ENCODE assay signal across 8 mouse cellular contexts in the genomic region with DNA sequence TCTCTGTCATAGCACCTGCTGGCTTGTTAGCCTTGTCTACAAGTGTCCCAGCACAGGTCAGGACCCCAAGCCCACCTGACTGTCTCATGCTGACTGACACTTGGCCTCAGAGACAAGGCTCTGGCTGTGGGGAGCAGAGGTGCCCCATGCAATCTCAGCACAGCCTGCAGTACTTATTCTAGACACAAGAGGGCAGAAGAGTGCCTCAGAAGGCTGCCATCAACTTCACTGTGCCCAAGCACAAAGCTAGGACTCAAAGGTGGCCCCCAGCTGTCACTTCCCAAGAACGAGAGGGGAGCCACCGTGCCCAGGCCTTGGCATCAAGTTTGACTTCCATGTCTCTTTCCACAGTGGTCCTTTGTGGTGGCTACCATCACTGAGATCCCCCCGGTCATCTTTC. TPM values are rescaled to one million over a fixed set of nuclear protein-coding genes. Genes with fewer than 3 reads are reported as not detected.
DNase-seq lines count a peak whose midpoint lies in the region; ATAC-seq and TF ChIP-seq lines count a peak whose summit lies in the region.

No protein-coding gene starts in this region.

- no peak overlapping the region for H3K9ac ChIP-seq in neural tube, embryonic 15.5 days (replicated peaks)

- TF ChIP-seq POLR2A in cortical plate, adult 2 months (IDR thresholded peaks at IDR 0.05; ENCODE audit: extremely low read depth, insufficient read depth, low read length): no peak

- DNase-seq in CD4-positive helper T cell, adult 2 months (ENCODE audit: low read depth, low spot score): peak; percentile 48
- DNase-seq in adrenal gland, adult 18-20 months (ENCODE audit: low spot score in 2 of 2): peak; percentile 68 to 70
- peak; percentile 45 for DNase-seq in gastrocnemius, postnatal 25 days
- DNase-seq in layer of hippocampus, adult 11-12 months (ENCODE audit: low spot score): peak; percentile 86
- peak; percentile 44 to 58 for DNase-seq in lung, adult 18-20 months
- DNase-seq in thymus, postnatal 14 days: peak; percentile 78

- no peak overlapping the region for H3K4me3 ChIP-seq in cortical plate, adult 2 months (ENCODE audit: insufficient read depth, low read length)
- H3K4me3 ChIP-seq in neural tube, embryonic 15.5 days (replicated peaks): no peak overlapping the region

- H3K36me3 ChIP-seq in neural tube, embryonic 15.5 days: peaks cover 29% of the 10 kb centered on the region

- H3K27ac ChIP-seq in cortical plate, adult 2 months (ENCODE audit: insufficient read depth, low read length): no peak overlapping the region
- H3K27ac ChIP-seq in neural tube, embryonic 15.5 days (replicated peaks): no peak overlapping the region

- no peaks in the 10 kb centered on the region for H3K27me3 ChIP-seq in neural tube, embryonic 15.5 days (replicated peaks)

- H3K9me3 ChIP-seq in neural tube, embryonic 15.5 days (replicated peaks): no peaks in the 10 kb centered on the region

- peak; percentile 32; the same call in 1 of the 2 replicates for ATAC-seq in neural tube, embryonic 15.5 days (ENCODE audit: low FRiP score)

- H3K4me2 ChIP-seq in neural tube, embryonic 15.5 days: no peak overlapping the region

- H3K4me1 ChIP-seq in cortical plate, adult 2 months (ENCODE audit: control insufficient read depth, insufficient read depth, low read length): peaks cover 2% of the 10 kb centered on the region; the same call in 1 of the 2 replicates
- peaks cover 32% of the 10 kb centered on the region for H3K4me1 ChIP-seq in neural tube, embryonic 15.5 days

- TF ChIP-seq CTCF in cortical plate, adult 2 months (IDR thresholded peaks at IDR 0.05; ENCODE audit: extremely low read depth, insufficient read depth, low read length): peak; percentile 94

- 33% methylated on average over 3 of the region's 3 CpGs for WGBS in neural tube, embryonic 15.5 days

RNA-seq across cellular contexts. Expression of a gene that starts 8.7 kb away (rescaled TPM):
- 10 to 100 TPM in 1 of 2 experiments, 1 to 10 TPM in 1; 7.1 to 10.9 TPM for total RNA-seq in adrenal gland, adult 18-20 months (2021)
- polyA plus RNA-seq in cortical plate, adult 2 months (2012; rRNA removed): 179 and 185 TPM in 2 replicates
- total RNA-seq in gastrocnemius, postnatal 25 days (2021): 1 to 10 TPM; 5.9 to 6.0 TPM
- 41.7 and 51.5 TPM in 2 replicates for polyA plus RNA-seq in neural tube, embryonic 15.5 days (2015; fragmentation: Nextera tagmentation; extraction: Ambion mirVana)

RNA-seq across cellular contexts. Expression of a gene that starts 47.0 kb away (rescaled TPM):
- total RNA-seq in adrenal gland, adult 18-20 months (2021): 10 to 100 TPM in 1 of 2 experiments, 1 to 10 TPM in 1; 9.1 to 25.1 TPM
- 12.8 and 15.0 TPM in 2 replicates for polyA plus RNA-seq in cortical plate, adult 2 months (2012; rRNA removed)
- total RNA-seq in gastrocnemius, postnatal 25 days (2021): 10 to 100 TPM; 47.7 to 50.2 TPM
- 33.7 and 47.7 TPM in 2 replicates for polyA plus RNA-seq in neural tube, embryonic 15.5 days (2015; fragmentation: Nextera tagmentation; extraction: Ambion mirVana)

RNA-seq across cellular contexts. Expression of a gene that starts 48.6 kb away (rescaled TPM):
- total RNA-seq in adrenal gland, adult 18-20 months (2021): 1 to 10 TPM; 3.9 to 4.6 TPM
- 17.2 and 19.6 TPM in 2 replicates for polyA plus RNA-seq in cortical plate, adult 2 months (2012; rRNA removed)
- total RNA-seq in gastrocnemius, postnatal 25 days (2021): 10 to 100 TPM; 20.1 to 21.6 TPM
- polyA plus RNA-seq in neural tube, embryonic 15.5 days (2015; fragmentation: Nextera tagmentation; extraction: Ambion mirVana): 15.4 and 18.4 TPM in 2 replicates
